Mouse (Mus musculus): ENCODE measurements around the gene Faap20.

Faap20 gene

DNA sequence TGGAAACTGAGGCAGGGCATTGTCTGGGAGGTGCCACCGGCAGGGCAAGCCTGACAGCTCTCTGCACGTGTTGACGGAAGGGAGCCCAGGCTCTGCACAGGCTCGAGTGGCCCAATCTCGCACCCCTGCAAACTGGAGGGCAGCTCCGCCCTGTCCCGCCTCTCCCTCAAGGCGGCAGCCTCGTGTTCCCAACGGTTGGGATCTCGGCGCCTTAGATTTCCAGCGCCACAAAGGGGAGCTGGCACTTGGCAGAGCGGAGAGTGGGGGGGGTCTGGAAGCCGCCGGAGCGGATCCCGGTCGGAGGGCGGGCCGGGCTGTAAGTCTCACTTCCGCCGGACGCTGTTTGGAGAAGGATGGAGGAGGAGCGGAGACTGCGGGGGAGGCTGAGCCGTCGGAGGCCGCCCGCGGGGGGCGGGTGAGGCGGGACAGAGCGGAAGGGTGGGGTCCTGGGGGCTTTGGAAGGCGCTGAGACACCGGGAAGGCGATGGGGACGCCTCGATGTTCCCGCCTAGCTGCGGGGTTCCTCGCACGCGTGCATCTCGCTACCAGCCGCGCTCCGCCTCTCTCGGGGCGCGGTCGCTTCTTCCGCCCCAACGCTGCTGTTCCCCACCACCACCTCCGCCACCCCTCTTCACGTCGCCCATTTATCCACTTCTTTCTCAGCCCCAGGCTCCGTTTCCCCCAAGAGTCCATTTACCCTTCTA, at the start of gene Faap20:
TSS of gene Faap20 (plus strand) at position 155 of the 704 bp plus-strand sequence.
- peak; percentile 92 for DNase-seq

GRCm38 (mm10) chr4:155200861-155201390, 48.7 kb upstream of the Faap20 start:
- peak; percentile 75 for DNase-seq

GRCm38 (mm10) chr4:155201764-155202163, 47.8 kb upstream of the Faap20 start:
- DNase-seq, result no peak

DNA sequence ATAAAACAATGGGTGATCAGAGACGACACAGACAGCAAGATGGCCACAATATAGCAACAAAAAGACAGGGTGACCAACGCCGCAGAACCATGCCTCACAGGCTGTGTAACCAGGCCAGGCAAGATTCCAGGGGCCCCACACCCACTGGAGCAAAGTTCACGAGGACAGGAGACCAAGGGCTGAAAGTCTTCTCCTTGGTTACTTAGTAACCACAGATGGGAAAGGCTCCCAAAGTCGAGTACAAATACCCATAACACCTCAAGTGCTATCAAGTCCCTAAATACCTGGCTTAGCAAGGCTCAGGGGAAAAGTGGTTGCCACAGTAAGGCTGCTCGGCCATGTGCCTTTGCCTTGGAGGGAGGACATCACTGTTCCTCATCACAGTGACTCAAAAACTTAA, 43.7 kb upstream of the Faap20 start:
- peak; percentile 85 for DNase-seq

- DNase-seq, result no peak
Observed at GRCm38 (mm10) chr4:155206498-155206897, 43.1 kb upstream of the Faap20 start.

- no peak for DNase-seq
Observed at GRCm38 (mm10) chr4:155207841-155208240, 41.8 kb upstream of the Faap20 start.

DNA sequence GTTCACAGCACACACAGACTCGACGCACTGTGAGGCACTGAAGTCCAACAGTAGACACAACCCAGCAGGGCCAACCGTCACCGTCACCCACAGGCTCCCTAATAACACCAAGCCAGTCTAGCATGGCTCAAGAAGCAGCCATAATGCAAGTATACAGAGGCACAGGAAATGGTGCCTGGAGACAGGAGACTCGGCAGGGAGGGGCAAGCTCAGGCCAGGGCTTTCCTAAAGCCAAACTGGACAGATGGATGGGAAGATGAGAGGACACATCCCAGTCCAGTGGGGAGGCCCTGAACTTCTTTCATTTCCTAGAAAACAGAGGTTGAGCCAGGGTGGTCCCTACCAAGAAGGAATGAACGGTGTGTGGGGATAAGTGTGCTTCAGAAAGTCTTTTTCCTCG, 41.0 kb upstream of the Faap20 start:
- no peak for DNase-seq

GRCm38 (mm10) chr4:155209079-155209478, 40.5 kb upstream of the Faap20 start:
- DNase-seq, result no peak

DNA sequence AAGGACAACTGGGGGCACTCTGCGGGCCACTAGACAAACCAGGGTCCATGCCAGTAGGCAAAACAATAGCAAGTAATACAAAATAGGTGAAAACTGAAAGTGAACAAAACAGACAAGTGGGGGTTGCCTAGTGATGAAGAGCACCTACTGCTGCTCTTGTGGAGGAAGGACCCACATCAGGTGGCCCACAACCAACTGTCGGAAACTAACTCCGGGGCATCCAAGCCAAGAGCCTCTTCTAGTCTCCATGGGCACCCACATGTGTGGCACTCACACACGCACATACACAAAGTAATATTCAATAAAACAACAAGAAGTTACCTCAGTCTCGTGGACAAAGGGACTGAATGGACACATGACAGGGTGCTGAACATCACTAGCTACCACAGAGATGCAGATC, 40.1 kb upstream of the Faap20 start:
- no peak for DNase-seq

- DNase-seq, result no peak
Observed at GRCm38 (mm10) chr4:155213052-155213751, 36.4 kb upstream of the Faap20 start.

GRCm38 (mm10) chr4:155213752-155214054, 35.9 kb upstream of the Faap20 start:
- DNase-seq, result no peak

- no peak for DNase-seq
Observed at GRCm38 (mm10) chr4:155214188-155214587, 35.4 kb upstream of the Faap20 start.

DNA sequence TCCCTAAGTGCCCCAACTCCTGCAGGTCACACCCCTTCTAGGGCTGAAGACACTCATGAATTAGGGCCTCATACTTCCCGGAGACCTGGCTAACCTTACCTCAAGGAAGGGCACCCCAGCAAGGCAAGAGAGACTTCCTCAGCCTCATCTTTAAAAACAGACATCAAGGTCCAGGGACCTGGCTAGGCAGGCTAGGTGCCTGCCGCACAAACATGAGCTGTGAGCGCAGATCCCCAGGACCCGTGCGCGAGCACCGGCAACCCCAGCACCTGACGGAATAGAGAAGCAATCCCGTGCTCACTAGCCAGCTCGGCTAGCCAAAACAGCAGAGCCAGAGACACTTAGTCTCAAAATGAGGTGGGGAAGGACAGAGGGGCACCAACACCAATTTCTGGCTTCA, 34.8 kb upstream of the Faap20 start:
- no peak for DNase-seq

GRCm38 (mm10) chr4:155215203-155215602, 34.4 kb upstream of the Faap20 start:
- no peak for DNase-seq

DNA sequence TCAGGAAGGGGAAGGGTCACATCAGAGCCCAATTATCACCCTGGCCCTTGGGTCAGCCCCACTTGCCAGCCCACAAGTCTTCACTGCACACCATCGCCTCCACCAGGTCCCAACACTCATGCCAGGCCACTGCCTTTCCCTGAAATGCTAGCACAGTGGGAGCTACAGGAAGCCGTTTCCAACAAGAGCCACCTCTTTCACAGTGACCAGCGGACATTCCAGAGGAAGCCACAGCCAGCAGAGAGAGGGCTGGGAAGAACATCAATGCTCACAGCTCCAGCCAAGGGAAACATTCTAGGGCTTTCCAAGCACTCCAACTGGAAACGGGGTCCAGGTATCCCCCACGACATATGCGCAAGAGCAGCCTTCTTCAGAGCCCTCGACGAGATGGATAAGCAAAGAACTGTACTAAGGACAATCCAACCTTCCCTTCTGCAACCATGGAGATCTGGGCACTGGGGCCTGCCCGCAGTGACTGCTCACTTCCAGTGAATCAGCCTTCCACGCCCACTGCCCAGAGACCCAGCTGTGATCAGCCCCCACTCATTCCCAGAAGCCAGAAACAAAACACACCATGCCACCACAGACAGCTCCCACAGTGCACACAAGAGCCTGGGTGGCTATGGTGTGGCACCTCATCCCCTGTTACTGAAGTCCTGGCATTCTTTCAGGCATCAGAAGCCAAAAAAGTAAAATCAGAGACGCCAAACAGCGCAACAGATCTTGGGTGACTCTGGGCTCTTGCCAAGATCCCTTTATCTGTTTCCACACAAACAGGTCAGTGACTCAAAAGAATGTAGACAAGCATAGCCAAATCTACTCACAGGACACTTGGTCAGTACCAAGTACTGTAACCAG, 33.6 kb upstream of the Faap20 start:
- peak; percentile 66 for DNase-seq

GRCm38 (mm10) chr4:155217241-155218103, 32.1 kb upstream of the Faap20 start:
- peak; percentile 79 for DNase-seq

DNA sequence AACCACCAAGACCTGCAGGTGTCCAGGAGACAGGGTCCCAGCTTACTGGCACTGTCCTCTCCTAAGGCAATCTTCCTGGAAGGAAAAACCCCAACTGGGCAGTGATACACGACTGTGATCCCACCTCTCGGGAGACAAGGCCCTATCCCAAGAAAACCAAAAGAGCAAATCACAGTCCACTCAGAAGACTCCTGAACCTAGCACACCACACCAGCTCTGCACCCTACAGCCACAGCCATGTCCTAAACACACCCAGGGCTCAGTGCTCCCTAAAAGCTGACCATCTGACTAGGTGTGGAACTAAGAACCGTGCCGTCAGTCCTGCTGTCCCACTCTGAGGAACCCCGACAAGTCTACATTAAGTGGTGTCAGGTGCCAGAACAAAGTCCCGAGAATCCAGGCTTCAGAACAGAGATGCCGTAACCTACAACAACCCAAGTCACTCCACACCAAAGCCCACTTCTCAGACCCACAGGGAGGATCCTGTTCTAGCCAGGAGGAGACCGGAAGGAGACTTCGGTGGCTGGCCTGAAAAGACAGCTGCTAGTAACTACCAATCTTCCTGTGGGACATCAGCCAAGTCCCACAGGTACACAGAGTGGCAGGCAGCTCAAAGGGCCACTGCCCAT, 31.4 kb upstream of the Faap20 start:
- no peak for DNase-seq

- DNase-seq, result no peak
Observed at GRCm38 (mm10) chr4:155219271-155220212, 30.1 kb upstream of the Faap20 start.

- DNase-seq, result no peak
Observed at GRCm38 (mm10) chr4:155220213-155221100, 29.1 kb upstream of the Faap20 start.

- no peak for DNase-seq
Observed at GRCm38 (mm10) chr4:155221106-155221505, 28.5 kb upstream of the Faap20 start.
